Mouse (Mus musculus) kidney, adult 2 months (tissue): ENCODE measurements around the gene Cables2. TPM values are rescaled to one million over a fixed set of nuclear protein-coding genes. Genes with fewer than 3 reads are reported as not detected.

Experiments
- DNase-seq: peaks from one replicate; pipeline ENCODE4 v3.0.0; 2021
- H3K27ac ChIP-seq: fragments of 200-500 bp; 2 replicates; pipeline ENCODE4 v1.5.1; 2012; ENCODE audit warnings: low read depth, low read length, control low read depth, inconsistent platforms; ENCODE audit not compliant: insufficient read depth
- H3K27me3 ChIP-seq: fragments of 200-500 bp; replicated peaks from 2 replicates; pipeline ENCODE4 v1.6.1; 2012; ENCODE audit warnings: mild to moderate bottlenecking, moderate library complexity, low read length, inconsistent platforms; ENCODE audit not compliant: control insufficient read depth, insufficient read depth
- H3K36me3 ChIP-seq: fragments of 200-500 bp; 2 replicates; pipeline ENCODE4 v1.6.1; 2012; ENCODE audit warnings: mild to moderate bottlenecking, moderate library complexity, low read length, inconsistent platforms; ENCODE audit not compliant: control insufficient read depth, insufficient read depth
- H3K4me1 ChIP-seq: fragments of 200-500 bp; 2 replicates; pipeline ENCODE4 v1.6.1; 2011; ENCODE audit warnings: low read length; ENCODE audit not compliant: control insufficient read depth, insufficient read depth
- H3K4me3 ChIP-seq: fragments of 200-500 bp; 2 replicates; pipeline ENCODE4 v1.5.1; 2011; ENCODE audit warnings: mild to moderate bottlenecking, low read depth, low read length, control low read depth; ENCODE audit not compliant: insufficient read depth
- CTCF ChIP-seq: fragments of 200-500 bp; conservative IDR thresholded peaks from 2 replicates; pipeline ENCODE4 v1.5.1; 2011; ENCODE audit warnings: low read depth, mild to moderate bottlenecking, control low read depth, low read length, moderate library complexity, mixed read lengths; ENCODE audit not compliant: insufficient read depth, insufficient read length
- POLR2A ChIP-seq: fragments of 200-500 bp; IDR thresholded peaks from one replicate; pipeline ENCODE4 v1.6.1; 2011; ENCODE audit warnings: low read depth, low read length, control low read depth
- WGBS: fragments of 180-500 bp; shearing (Covaris S2); methylation state at CpG from one replicate; pipeline ENCODE4 v1.1.7; 2018; 5-methylcytosine and 5-hydroxymethylcytosine counted together
- polyA plus RNA-seq: library from polyadenylated mRNA; depleted of rRNA; stranded (reverse); fragments of >200 nt; gene quantifications from 2 replicates; pipeline ENCODE4 v1.2.3, GENCODE M21; 2012

Gene Cables2
- polyA plus RNA-seq, 1 experiment: 18.2 TPM

- no peaks in the 10 kb centered on the region for H3K27me3 ChIP-seq
- peaks cover 63% of the 10 kb centered on the region for H3K4me1 ChIP-seq
- WGBS: 37% methylated on average over 9 of the region's 9 CpGs
- H3K36me3 ChIP-seq: no peaks in the 10 kb centered on the region
- TF ChIP-seq POLR2A (no peak), CTCF (no peak)
- H3K27ac ChIP-seq: peak overlapping the region; percentile 25
- H3K4me3 ChIP-seq: no peak overlapping the region
- DNase-seq: peak; percentile 70
These were observed 52.2 kb downstream of the Cables2 start for GRCm38 (mm10) chr2:180221051-180221450.

- peak; percentile 65 for DNase-seq
- Histone ChIP-seq H3K27ac (peak overlapping the region; percentile 95), H3K27me3 (no peaks in the 10 kb centered on the region), H3K4me3 (no peak overlapping the region), H3K36me3 (no peaks in the 10 kb centered on the region), H3K4me1 (peaks cover 72% of the 10 kb centered on the region)
- 41% methylated on average over 9 of the region's 9 CpGs for WGBS
- no peak for TF ChIP-seq POLR2A
- no peak for TF ChIP-seq CTCF
These were observed 53.1 kb downstream of the Cables2 start for GRCm38 (mm10) chr2:180220165-180220564.

DNA sequence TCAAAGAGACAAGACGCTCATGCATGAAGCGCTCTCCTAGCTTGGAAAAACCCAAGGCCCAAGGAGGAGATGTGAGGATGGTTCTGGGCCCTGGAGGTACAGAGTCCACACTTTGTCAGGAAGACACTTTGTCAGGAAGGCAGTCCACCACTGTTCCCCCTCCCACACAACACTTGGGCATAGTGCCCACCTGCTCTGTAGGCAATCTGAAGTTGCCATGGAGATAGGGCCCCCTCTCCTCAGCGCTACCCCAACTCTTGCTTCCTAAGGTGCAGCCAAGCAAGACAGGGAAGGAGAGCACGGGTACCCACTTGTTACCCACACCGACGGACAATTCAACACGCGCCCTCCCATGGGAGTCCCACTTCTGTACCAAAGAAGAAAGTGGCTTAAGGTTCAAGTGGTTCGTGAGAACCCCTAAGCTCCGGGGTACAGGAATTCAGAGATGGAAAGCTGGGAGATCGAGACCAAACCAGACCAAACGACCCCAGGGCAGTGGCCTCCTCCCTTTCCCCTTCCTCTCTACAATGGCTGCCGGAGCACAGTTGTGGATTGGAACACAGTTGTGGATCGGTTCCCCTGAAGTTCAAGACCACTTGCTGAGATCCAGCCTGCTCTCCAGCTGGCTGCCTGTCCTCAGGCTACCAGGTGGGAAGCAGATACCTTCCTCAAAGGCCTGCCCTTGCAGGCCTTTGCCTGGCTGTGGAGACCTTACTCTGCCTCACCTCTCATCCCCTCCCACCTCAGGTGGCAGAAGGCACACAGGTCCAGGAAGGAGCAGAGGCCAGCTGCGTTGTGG, 54.0 kb downstream of the Cables2 start:
- TF ChIP-seq POLR2A: no peak
- TF ChIP-seq CTCF: no peak
- H3K4me1 ChIP-seq: peaks cover 80% of the 10 kb centered on the region
- no peak overlapping the region for H3K4me3 ChIP-seq
- no peaks in the 10 kb centered on the region for H3K36me3 ChIP-seq
- H3K27ac ChIP-seq: peak overlapping the region; percentile 95
- peak; percentile 41 for DNase-seq
- no peaks in the 10 kb centered on the region for H3K27me3 ChIP-seq
- WGBS: 51% methylated on average over 15 of the region's 15 CpGs

- Histone ChIP-seq H3K27me3 (no peaks in the 10 kb centered on the region), H3K4me3 (no peak overlapping the region), H3K36me3 (no peaks in the 10 kb centered on the region), H3K4me1 (peaks cover 87% of the 10 kb centered on the region), H3K27ac (peak overlapping the region; percentile 95)
- DNase-seq: peak; percentile 86
- TF ChIP-seq CTCF: no peak
- no peak for TF ChIP-seq POLR2A
- WGBS: 11% methylated on average over 5 of the region's 5 CpGs
These were observed 54.6 kb downstream of the Cables2 start for GRCm38 (mm10) chr2:180218677-180219076.

GRCm38 (mm10) chr2:180218241-180218640, 55.1 kb downstream of the Cables2 start:
- peaks cover 88% of the 10 kb centered on the region for H3K4me1 ChIP-seq
- H3K4me3 ChIP-seq: no peak overlapping the region
- peak overlapping the region; percentile 93 for H3K27ac ChIP-seq
- H3K27me3 ChIP-seq: no peaks in the 10 kb centered on the region
- WGBS: 50% methylated on average over 3 of the region's 3 CpGs
- TF ChIP-seq CTCF: no peak
- no peak for TF ChIP-seq POLR2A
- H3K36me3 ChIP-seq: no peaks in the 10 kb centered on the region
- DNase-seq: no peak

DNA sequence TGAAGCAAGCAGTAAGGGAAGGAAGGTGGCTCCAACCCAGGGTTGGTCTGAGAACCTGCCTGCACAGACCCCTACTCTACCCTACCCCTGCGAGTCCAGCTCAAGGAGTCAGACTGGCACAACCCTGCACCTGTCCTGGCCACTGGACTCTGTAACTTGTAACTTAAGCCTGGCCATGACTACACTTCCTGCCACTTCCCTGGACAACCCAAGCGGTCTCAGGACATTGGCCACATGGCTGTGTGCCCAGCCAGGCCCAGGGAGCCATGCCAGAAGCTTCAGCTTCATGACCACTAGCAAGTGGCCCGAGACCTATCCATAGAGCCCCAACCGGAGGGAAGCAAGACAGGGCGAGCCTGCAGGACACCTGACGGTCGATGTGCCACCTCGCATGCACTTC, 55.7 kb downstream of the Cables2 start:
- WGBS: 21% methylated on average over 8 of the region's 8 CpGs
- Histone ChIP-seq H3K36me3 (no peaks in the 10 kb centered on the region), H3K4me1 (peaks cover 83% of the 10 kb centered on the region)

GRCm38 (mm10) chr2:180216921-180217320, 56.4 kb downstream of the Cables2 start:
- Histone ChIP-seq H3K4me3 (no peak overlapping the region), H3K27ac (peak overlapping the region; percentile 90; the same call in 1 of the 2 replicates), H3K36me3 (no peaks in the 10 kb centered on the region), H3K4me1 (peaks cover 77% of the 10 kb centered on the region), H3K27me3 (no peaks in the 10 kb centered on the region)
- TF ChIP-seq POLR2A: no peak
- TF ChIP-seq CTCF: no peak
- 32% methylated on average over 5 of the region's 5 CpGs for WGBS
- no peak for DNase-seq

More for the DNA sequence above, 55.7 kb downstream of the Cables2 start:
- Histone ChIP-seq H3K27ac (peak overlapping the region; percentile 93), H3K27me3 (no peaks in the 10 kb centered on the region), H3K4me3 (no peak overlapping the region)
- DNase-seq: peak; percentile 99
- TF ChIP-seq CTCF (no peak), POLR2A (no peak)
